Mouse (Mus musculus): ENCODE results near the gene Tgfbr2. TPM values are rescaled to one million over a fixed set of nuclear protein-coding genes. Genes with fewer than 3 reads are reported as not detected.
A peak's percentile ranks its signal among the peaks of the same experiment; 100 is the strongest.

Tgfbr2 gene
- polyA plus RNA-seq, 1 experiment from 2014 or later: 20.2 TPM

DNA sequence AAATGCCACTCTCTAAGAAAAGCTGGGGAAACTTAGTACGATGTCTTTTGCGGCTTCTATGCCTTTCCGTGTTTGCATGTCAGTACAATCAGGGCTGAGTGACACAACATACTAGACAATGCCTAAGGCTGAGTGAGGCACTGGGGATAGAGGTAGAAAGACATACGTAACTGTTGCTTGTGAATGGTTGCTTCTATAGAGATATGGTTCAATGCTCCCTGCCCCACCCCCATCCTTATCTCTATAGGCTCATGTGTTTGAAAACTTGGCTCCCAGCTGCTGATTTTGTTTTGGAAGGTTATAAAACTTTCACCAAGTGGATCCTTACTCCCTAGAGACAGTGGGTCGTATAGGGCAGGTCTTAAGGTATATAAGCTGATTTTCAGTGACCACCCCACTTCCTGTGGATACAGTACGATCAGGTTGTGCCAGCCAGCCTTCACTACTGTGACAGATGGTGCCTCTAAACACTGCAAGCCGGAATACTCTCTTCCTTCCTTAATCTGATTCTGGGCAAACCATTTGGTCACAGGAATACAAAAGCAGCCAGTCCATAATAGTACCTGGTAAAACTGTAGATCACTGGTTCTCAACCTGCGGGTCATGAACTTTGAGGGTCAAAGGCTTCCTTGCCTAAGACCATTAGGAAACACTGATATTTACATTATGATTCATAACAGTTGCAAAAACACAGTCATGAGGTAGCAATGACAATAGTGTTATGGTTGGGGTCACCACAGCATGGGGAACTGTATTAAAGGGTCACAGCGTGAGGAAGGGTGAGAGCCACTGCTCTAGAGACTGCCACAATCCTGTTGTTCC lies 63.8 kb downstream of the Tgfbr2 start:
- 0 out of 2 replicates have a peak, but pooled peaks cover 5% of the 10 kb centered on the region for H3K4me1 ChIP-seq (replicated peaks)
- no peak overlapping the region for H3K4me3 ChIP-seq
- no peaks in the 10 kb centered on the region for H3K27me3 ChIP-seq
- no peak overlapping the region for H3K4me2 ChIP-seq
- H3K9me3 ChIP-seq (replicated peaks): no peaks in the 10 kb centered on the region
- no peak overlapping the region for H3K9ac ChIP-seq
- H3K27ac ChIP-seq: no peak overlapping the region
- 76% methylated on average over 9 of the region's 9 CpGs for WGBS
- no peak for ATAC-seq (replicated peaks; ENCODE audit: insufficient number of reproducible peaks, insufficient read depth, low FRiP score, low read depth)
- peaks cover 35% of the 10 kb centered on the region for H3K36me3 ChIP-seq

DNA sequence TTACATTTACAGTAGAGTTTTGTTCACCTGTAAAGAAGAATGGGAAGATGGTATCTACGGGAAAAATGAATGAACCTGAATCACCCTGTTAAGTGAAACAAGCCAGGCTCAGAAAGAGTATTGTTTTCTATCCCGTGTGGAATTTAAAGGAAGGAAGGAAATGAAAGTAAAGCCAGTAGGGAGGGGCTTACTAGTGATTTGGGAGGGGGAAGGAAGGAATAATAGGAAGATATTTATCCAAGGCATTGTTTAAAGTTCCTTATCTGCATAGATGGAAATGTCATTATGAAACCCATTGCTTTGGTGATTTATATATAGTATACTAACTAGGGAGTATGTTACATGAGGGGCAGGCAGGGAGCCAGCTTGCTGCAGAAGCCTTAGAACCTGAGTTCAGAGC lies 66.4 kb downstream of the Tgfbr2 start:
- no peak overlapping the region for H3K27ac ChIP-seq
- H3K27me3 ChIP-seq: no peaks in the 10 kb centered on the region
- H3K9me3 ChIP-seq (replicated peaks): no peaks in the 10 kb centered on the region
- H3K4me3 ChIP-seq: no peak overlapping the region
- no peak overlapping the region for H3K4me2 ChIP-seq
- 57% methylated on average over 2 of the region's 2 CpGs for WGBS
- peaks cover 39% of the 10 kb centered on the region for H3K36me3 ChIP-seq
- ATAC-seq (replicated peaks; ENCODE audit: insufficient number of reproducible peaks, insufficient read depth, low FRiP score, low read depth): no peak
- H3K4me1 ChIP-seq (replicated peaks): no peaks in the 10 kb centered on the region
- H3K9ac ChIP-seq: no peak overlapping the region

DNA sequence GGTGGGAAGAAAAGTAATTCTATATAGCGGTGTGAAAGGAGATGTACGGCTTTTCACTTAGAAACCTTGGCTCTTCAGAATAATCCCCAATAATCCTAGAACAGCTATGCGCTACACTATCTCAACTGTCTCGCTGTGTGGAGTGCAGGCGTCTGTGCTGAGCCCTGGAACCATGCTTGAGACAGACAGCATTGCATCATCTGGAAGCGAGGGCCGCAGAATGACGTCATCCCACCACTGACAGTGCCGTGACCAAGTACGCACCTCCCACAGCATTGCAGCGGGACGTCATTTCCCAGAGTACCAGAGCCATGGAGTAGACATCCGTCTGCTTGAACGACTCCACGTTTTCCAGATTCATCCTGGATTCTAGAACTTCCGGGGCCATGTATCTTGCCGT lies 70.4 kb downstream of the Tgfbr2 start:
- H3K9ac ChIP-seq: no peak overlapping the region
- H3K27me3 ChIP-seq: no peaks in the 10 kb centered on the region
- no peak for ATAC-seq (replicated peaks; ENCODE audit: insufficient number of reproducible peaks, insufficient read depth, low FRiP score, low read depth)
- peaks cover 51% of the 10 kb centered on the region for H3K36me3 ChIP-seq
- peaks cover under 1% of the 10 kb centered on the region; the same call in 1 of the 2 replicates for H3K4me1 ChIP-seq (replicated peaks)
- no peak overlapping the region for H3K4me3 ChIP-seq
- no peak overlapping the region for H3K4me2 ChIP-seq
- WGBS: 83% methylated on average over 17 of the region's 17 CpGs
- no peaks in the 10 kb centered on the region for H3K9me3 ChIP-seq (replicated peaks)
- no peak overlapping the region for H3K27ac ChIP-seq

GRCm38 (mm10) chr9:116101842-116102241 lies 73.3 kb downstream of the Tgfbr2 start:
- H3K9me3 ChIP-seq (replicated peaks): no peaks in the 10 kb centered on the region
- WGBS: 47% methylated on average over 11 of the region's 11 CpGs
- no peak overlapping the region for H3K4me3 ChIP-seq
- no peaks in the 10 kb centered on the region for H3K27me3 ChIP-seq
- H3K4me1 ChIP-seq (replicated peaks): peaks cover 13% of the 10 kb centered on the region; the same call in 1 of the 2 replicates
- H3K36me3 ChIP-seq: peaks cover 26% of the 10 kb centered on the region
- H3K4me2 ChIP-seq: no peak overlapping the region
- H3K27ac ChIP-seq: no peak overlapping the region
- no peak overlapping the region for H3K9ac ChIP-seq
- ATAC-seq (replicated peaks; ENCODE audit: insufficient number of reproducible peaks, insufficient read depth, low FRiP score, low read depth): no peak

DNA sequence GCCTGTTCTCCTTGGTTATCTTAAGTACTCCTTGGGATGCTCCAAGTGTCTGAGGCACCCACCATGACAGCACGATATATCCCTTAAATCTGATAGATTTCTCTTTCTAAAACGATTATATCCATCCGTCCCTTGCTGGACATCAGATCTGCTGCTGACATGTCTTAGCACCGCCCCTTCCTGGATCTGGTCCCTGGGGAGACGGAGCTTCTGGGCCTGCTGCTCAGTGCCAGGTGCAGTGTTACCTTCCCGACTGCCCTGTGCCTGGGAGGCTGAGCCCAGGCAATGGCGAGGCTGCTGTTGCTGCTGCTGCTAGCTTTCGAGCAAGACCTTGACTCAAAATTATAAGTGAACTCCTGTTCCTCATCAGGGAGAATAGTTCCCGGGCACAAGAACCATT lies 75.1 kb downstream of the Tgfbr2 start:
- Histone ChIP-seq H3K27ac (0 out of 2 replicates have a peak overlapping the region, but pooled peaks have one; percentile 0), H3K9me3 (replicated peaks) (no peaks in the 10 kb centered on the region), H3K36me3 (peaks cover 19% of the 10 kb centered on the region), H3K4me3 (no peak overlapping the region), H3K4me1 (replicated peaks) (peaks cover 13% of the 10 kb centered on the region; the same call in 1 of the 2 replicates), H3K4me2 (no peak overlapping the region), H3K27me3 (no peaks in the 10 kb centered on the region), H3K9ac (no peak overlapping the region)
- ATAC-seq (replicated peaks; ENCODE audit: insufficient number of reproducible peaks, insufficient read depth, low FRiP score, low read depth): no peak
- WGBS: 69% methylated on average over 9 of the region's 9 CpGs

- Histone ChIP-seq H3K4me2 (no peak overlapping the region), H3K27me3 (no peaks in the 10 kb centered on the region), H3K9me3 (replicated peaks) (no peaks in the 10 kb centered on the region), H3K4me1 (replicated peaks) (peaks cover 13% of the 10 kb centered on the region; the same call in 1 of the 2 replicates), H3K27ac (0 out of 2 replicates have a peak overlapping the region, but pooled peaks have one; percentile 0), H3K4me3 (no peak overlapping the region), H3K9ac (no peak overlapping the region), H3K36me3 (peaks cover 19% of the 10 kb centered on the region)
- no peak for ATAC-seq (replicated peaks; ENCODE audit: insufficient number of reproducible peaks, insufficient read depth, low FRiP score, low read depth)
- WGBS: 75% methylated on average over 6 of the region's 6 CpGs
Observed at GRCm38 (mm10) chr9:116099596-116099993, 75.6 kb downstream of the Tgfbr2 start.

DNA sequence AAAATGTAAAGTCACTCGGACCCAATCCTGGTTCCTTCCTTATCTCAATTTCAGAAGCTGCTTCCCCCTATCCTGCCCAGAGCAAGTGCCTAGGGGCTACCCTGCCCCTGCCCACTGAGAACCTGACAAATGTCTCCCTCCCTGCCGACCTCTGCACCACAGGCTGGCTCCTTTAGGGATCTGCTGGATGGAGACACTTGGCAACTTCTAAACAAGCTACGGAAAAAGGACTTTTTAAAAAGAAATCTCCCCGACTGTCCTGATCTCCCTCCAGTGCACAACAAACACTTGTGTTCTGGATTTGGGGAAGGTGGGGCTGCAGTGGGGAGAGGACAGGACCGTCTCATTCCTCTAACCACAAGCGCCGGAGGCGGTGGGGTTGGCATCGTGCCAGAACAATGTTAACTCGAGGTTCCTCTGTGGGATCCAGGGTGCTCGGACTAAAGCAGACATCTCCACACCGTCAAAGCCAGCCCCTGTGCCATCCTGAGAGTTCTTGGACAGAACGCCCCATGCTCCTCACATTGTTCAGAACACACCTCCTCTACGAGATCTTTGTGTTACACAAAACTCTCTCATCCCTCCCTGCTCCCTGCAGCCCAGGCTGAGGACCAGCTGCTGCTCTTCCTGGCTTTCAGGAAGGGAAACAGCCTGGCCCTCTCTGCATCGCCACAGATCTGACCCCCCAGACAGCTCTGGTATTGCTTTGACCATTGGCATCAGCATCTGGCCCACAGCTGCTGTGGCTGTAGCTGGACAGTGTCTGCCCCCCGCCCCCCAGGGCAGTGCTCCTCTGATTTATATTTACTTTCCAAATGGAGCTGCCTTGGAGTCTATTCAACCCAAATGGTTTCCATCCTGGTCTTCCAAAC lies 76.2 kb downstream of the Tgfbr2 start:
- Histone ChIP-seq H3K4me1 (replicated peaks) (peaks cover 13% of the 10 kb centered on the region; the same call in 1 of the 2 replicates), H3K9ac (no peak overlapping the region), H3K36me3 (peaks cover 19% of the 10 kb centered on the region), H3K27me3 (no peaks in the 10 kb centered on the region), H3K4me2 (0 out of 2 replicates have a peak overlapping the region, but pooled peaks have one; percentile 13), H3K9me3 (replicated peaks) (no peaks in the 10 kb centered on the region), H3K27ac (no peak overlapping the region), H3K4me3 (no peak overlapping the region)
- no peak for ATAC-seq (replicated peaks; ENCODE audit: insufficient number of reproducible peaks, insufficient read depth, low FRiP score, low read depth)
- WGBS: 47% methylated on average over 16 of the region's 16 CpGs

- H3K4me2 ChIP-seq: no peak overlapping the region
- no peak overlapping the region for H3K27ac ChIP-seq
- H3K27me3 ChIP-seq: no peaks in the 10 kb centered on the region
- WGBS: 48% methylated on average over 5 of the region's 5 CpGs
- H3K4me3 ChIP-seq: no peak overlapping the region
- H3K9ac ChIP-seq: no peak overlapping the region
- peaks cover 14% of the 10 kb centered on the region; the same call in 1 of the 2 replicates for H3K36me3 ChIP-seq
- no peak for ATAC-seq (replicated peaks; ENCODE audit: insufficient number of reproducible peaks, insufficient read depth, low FRiP score, low read depth)
- no peaks in the 10 kb centered on the region for H3K9me3 ChIP-seq (replicated peaks)
- H3K4me1 ChIP-seq (replicated peaks): peaks cover 14% of the 10 kb centered on the region
Observed at GRCm38 (mm10) chr9:116091921-116092320, 83.2 kb downstream of the Tgfbr2 start.

GRCm38 (mm10) chr9:116091101-116091841 lies 83.9 kb downstream of the Tgfbr2 start:
- WGBS: 79% methylated on average over 7 of the region's 7 CpGs
- no peak overlapping the region for H3K27ac ChIP-seq
- no peaks in the 10 kb centered on the region for H3K27me3 ChIP-seq
- peaks cover 14% of the 10 kb centered on the region; the same call in 1 of the 2 replicates for H3K36me3 ChIP-seq
- no peak overlapping the region for H3K9ac ChIP-seq
- H3K9me3 ChIP-seq (replicated peaks): no peaks in the 10 kb centered on the region
- H3K4me2 ChIP-seq: no peak overlapping the region
- H3K4me1 ChIP-seq (replicated peaks): peaks cover 14% of the 10 kb centered on the region
- H3K4me3 ChIP-seq: no peak overlapping the region
- ATAC-seq (replicated peaks; ENCODE audit: insufficient number of reproducible peaks, insufficient read depth, low FRiP score, low read depth): no peak

DNA sequence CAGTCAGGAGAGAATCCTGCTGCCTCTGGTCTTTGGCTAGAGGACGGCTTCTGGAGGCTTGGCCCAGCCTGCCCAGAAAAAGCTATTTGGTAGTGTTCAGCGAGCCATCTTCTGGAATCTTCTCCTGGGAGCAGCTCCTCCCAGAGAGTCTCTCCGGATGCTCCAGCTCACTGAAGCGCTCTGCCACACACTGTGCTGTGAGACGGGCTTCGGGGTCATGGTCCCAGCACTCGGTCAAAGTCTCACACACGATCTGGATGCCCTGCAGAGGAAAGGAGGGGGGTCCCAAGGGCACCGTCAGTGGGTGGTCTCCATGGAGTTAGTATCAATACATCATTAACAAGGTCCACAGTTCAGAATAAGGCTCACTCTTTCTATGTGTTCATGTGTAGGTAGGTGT lies 84.9 kb downstream of the Tgfbr2 start:
- H3K27ac ChIP-seq: no peak overlapping the region
- H3K9me3 ChIP-seq (replicated peaks): no peaks in the 10 kb centered on the region
- H3K36me3 ChIP-seq: peaks cover 14% of the 10 kb centered on the region; the same call in 1 of the 2 replicates
- H3K27me3 ChIP-seq: no peaks in the 10 kb centered on the region
- WGBS: 92% methylated on average over 9 of the region's 9 CpGs
- H3K4me2 ChIP-seq: no peak overlapping the region
- H3K4me1 ChIP-seq (replicated peaks): peaks cover 14% of the 10 kb centered on the region
- no peak for ATAC-seq (replicated peaks; ENCODE audit: insufficient number of reproducible peaks, insufficient read depth, low FRiP score, low read depth)
- no peak overlapping the region for H3K9ac ChIP-seq
- H3K4me3 ChIP-seq: no peak overlapping the region

- H3K27ac ChIP-seq: no peak overlapping the region
- H3K9ac ChIP-seq: no peak overlapping the region
- H3K27me3 ChIP-seq: no peaks in the 10 kb centered on the region
- no peaks in the 10 kb centered on the region for H3K9me3 ChIP-seq (replicated peaks)
- H3K4me1 ChIP-seq (replicated peaks): peaks cover 14% of the 10 kb centered on the region
- no peak overlapping the region for H3K4me3 ChIP-seq
- no peak for ATAC-seq (replicated peaks; ENCODE audit: insufficient number of reproducible peaks, insufficient read depth, low FRiP score, low read depth)
- 87% methylated on average over 9 of the region's 9 CpGs for WGBS
- H3K36me3 ChIP-seq: peaks cover 14% of the 10 kb centered on the region; the same call in 1 of the 2 replicates
- H3K4me2 ChIP-seq: no peak overlapping the region
Observed at GRCm38 (mm10) chr9:116088912-116089311, 86.2 kb downstream of the Tgfbr2 start.

Measured in heart, embryonic 15.5 days (tissue).